Comparison of ENCODE assay signal across 15 mouse cellular contexts in the genomic region with DNA sequence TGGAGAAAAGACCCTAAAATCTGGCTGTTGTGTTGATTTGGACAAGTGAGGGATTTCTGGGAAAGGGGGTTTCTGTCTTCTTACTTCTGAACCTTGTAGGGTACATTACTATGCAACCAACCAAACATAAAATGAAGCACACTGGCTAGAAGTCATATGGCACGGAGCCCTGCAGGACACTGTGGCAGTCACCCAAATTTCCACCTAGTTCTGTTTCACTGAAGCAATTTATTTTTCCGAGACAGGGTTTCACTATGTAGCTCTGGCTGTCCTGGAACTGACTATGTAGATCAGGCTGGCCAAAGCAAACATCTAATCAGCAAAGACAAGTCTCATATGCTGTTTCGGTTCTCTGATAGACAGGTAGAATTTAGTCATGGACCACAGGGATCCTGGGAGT. TPM values are rescaled to one million over a fixed set of nuclear protein-coding genes. Genes with fewer than 3 reads are reported as not detected.
DNase-seq lines count a peak whose midpoint lies in the region; ATAC-seq and TF ChIP-seq lines count a peak whose summit lies in the region.
"Had no signal": no experiment of that assay in that cellular context is flagged by ENCODE, and none has a peak within 500 bp of the region (broad histone marks: within the 10 kb centered on the region; RNA-seq: fewer than 3 reads in every experiment).

No protein-coding gene starts in this region.

- peaks cover 15% of the 10 kb centered on the region; the same call in 1 of the 2 replicates for H3K36me3 ChIP-seq in hindbrain, postnatal 0 days (ENCODE audit: insufficient read depth, low read length)
- peaks cover under 1% of the 10 kb centered on the region; the same call in 1 of the 2 replicates for H3K36me3 ChIP-seq in hindbrain, embryonic 16.5 days (ENCODE audit: control insufficient read depth, insufficient read depth, low read length)
- H3K36me3 ChIP-seq in midbrain, embryonic 13.5 days = peaks cover 15% of the 10 kb centered on the region; the same call in 1 of the 2 replicates

- DNase-seq in adrenal gland, postnatal 10 days = peak; percentile 70
- no peak for DNase-seq in adrenal gland, adult 8-10 months
- DNase-seq in hindbrain, postnatal 0 days (ENCODE audit: low spot score) = peak; percentile 14
- peak; percentile 65 to 67 for DNase-seq in cerebellum, adult 2 months
- peak; percentile 66 for DNase-seq in heart, postnatal 10 days
- no peak for DNase-seq in retina, postnatal 1 day
- DNase-seq: liver, postnatal 0 days; right cerebral cortex, postnatal 4 days; thymus, postnatal 14 days had no signal

- 0 out of 2 replicates have a peak overlapping the region, but pooled peaks have one; percentile 13 for H3K9ac ChIP-seq in hindbrain, postnatal 0 days (replicated peaks; ENCODE audit: low read length)
- no peak overlapping the region for H3K9ac ChIP-seq in hindbrain, embryonic 16.5 days (ENCODE audit: low read depth, low read length)
- H3K9ac ChIP-seq in midbrain, embryonic 13.5 days (replicated peaks) = no peak overlapping the region
- H3K9ac ChIP-seq: liver, postnatal 0 days had no signal

- WGBS in hindbrain, postnatal 0 days = 68% methylated on average over 3 of the region's 3 CpGs
- 75% methylated on average over 3 of the region's 3 CpGs for WGBS in hindbrain, embryonic 16.5 days
- 8% methylated on average over 3 of the region's 3 CpGs for WGBS in cerebellum, adult 2 months
- 92% methylated on average over 3 of the region's 3 CpGs for WGBS in midbrain, embryonic 13.5 days

- no peaks in the 10 kb centered on the region for H3K9me3 ChIP-seq in hindbrain, postnatal 0 days (ENCODE audit: low read length)
- no peaks in the 10 kb centered on the region for H3K9me3 ChIP-seq in hindbrain, embryonic 16.5 days (ENCODE audit: control insufficient read depth, low read length)
- H3K9me3 ChIP-seq in midbrain, embryonic 13.5 days = no peaks in the 10 kb centered on the region

- no peak overlapping the region for H3K4me3 ChIP-seq in hindbrain, postnatal 0 days (ENCODE audit: low read length)
- no peak overlapping the region for H3K4me3 ChIP-seq in hindbrain, embryonic 16.5 days (ENCODE audit: low read length)
- H3K4me3 ChIP-seq in cerebellum, adult 2 months (replicated peaks; ENCODE audit: insufficient read depth, low read depth, low read length) = no peak overlapping the region
- no peak overlapping the region for H3K4me3 ChIP-seq in midbrain, embryonic 13.5 days (replicated peaks)

- no peak for ATAC-seq in hindbrain, postnatal 0 days
- ATAC-seq in hindbrain, embryonic 16.5 days = no peak
- ATAC-seq in midbrain, embryonic 13.5 days = no peak
- ATAC-seq: liver, postnatal 0 days had no signal

- no peak for TF ChIP-seq CTCF in hindbrain, postnatal 0 days (IDR thresholded peaks at IDR 0.05; ENCODE audit: low read depth)
- TF ChIP-seq CTCF in cerebellum, adult 2 months (IDR thresholded peaks at IDR 0.05; ENCODE audit: borderline replicate concordance, insufficient read depth, low read depth, low read length) = no peak

- no peaks in the 10 kb centered on the region for H3K4me1 ChIP-seq in hindbrain, postnatal 0 days (ENCODE audit: insufficient read depth, low read length)
- no peaks in the 10 kb centered on the region for H3K4me1 ChIP-seq in hindbrain, embryonic 16.5 days (ENCODE audit: control insufficient read depth, insufficient read depth, low read depth, low read length)
- peaks cover 8% of the 10 kb centered on the region; the same call in 1 of the 2 replicates for H3K4me1 ChIP-seq in cerebellum, adult 2 months (ENCODE audit: control insufficient read depth, insufficient read depth, low read length)
- H3K4me1 ChIP-seq in midbrain, embryonic 13.5 days (replicated peaks) = no peaks in the 10 kb centered on the region

- no peaks in the 10 kb centered on the region for H3K27me3 ChIP-seq in hindbrain, postnatal 0 days (ENCODE audit: insufficient read depth, low read length)
- no peaks in the 10 kb centered on the region for H3K27me3 ChIP-seq in hindbrain, embryonic 16.5 days (replicated peaks; ENCODE audit: control insufficient read depth, insufficient read depth, low read length)
- no peaks in the 10 kb centered on the region for H3K27me3 ChIP-seq in cerebellum, adult 2 months (ENCODE audit: control insufficient read depth, insufficient read depth, low read length)
- no peaks in the 10 kb centered on the region for H3K27me3 ChIP-seq in midbrain, embryonic 13.5 days

- intact Hi-C loops in heart, postnatal 10 days (cut with DNase I) = no loop called here

- no peak for TF ChIP-seq POLR2A in cerebellum, adult 2 months (IDR thresholded peaks at IDR 0.05; ENCODE audit: borderline replicate concordance, insufficient read depth, low read length)

- H3K27ac ChIP-seq in hindbrain, postnatal 0 days = no peak overlapping the region
- H3K27ac ChIP-seq in hindbrain, embryonic 16.5 days (ENCODE audit: low read depth, low read length) = no peak overlapping the region
- no peak overlapping the region for H3K27ac ChIP-seq in cerebellum, adult 2 months (ENCODE audit: insufficient read depth, low read length)
- no peak overlapping the region for H3K27ac ChIP-seq in midbrain, embryonic 13.5 days

- no peak overlapping the region for H3K4me2 ChIP-seq in hindbrain, postnatal 0 days (ENCODE audit: low read depth, low read length)
- H3K4me2 ChIP-seq in hindbrain, embryonic 16.5 days (ENCODE audit: low read length) = no peak overlapping the region
- H3K4me2 ChIP-seq in midbrain, embryonic 13.5 days (replicated peaks) = no peak overlapping the region

RNA-seq across cellular contexts. Expression of gene Hexdc, which starts 14.6 kb away (rescaled TPM):
- total RNA-seq in adrenal gland, postnatal 10 days (2021) = 10 to 100 TPM; 12.6 to 16.4 TPM
- 10 to 100 TPM; 12.5 to 24.4 (median 17.6) TPM for total RNA-seq in adrenal gland, adult 8-10 months (2022)
- 80.2 and 89.6 TPM in 2 replicates for total RNA-seq in hindbrain, postnatal 0 days (2014; rRNA removed)
- 30.7 and 35.2 TPM in 2 replicates for polyA plus RNA-seq in hindbrain, postnatal 0 days (2015; fragmentation: Nextera tagmentation; extraction: Ambion mirVana)
- polyA plus RNA-seq in hindbrain, embryonic 16.5 days (2015; fragmentation: Nextera tagmentation; extraction: Ambion mirVana) = 31.4 and 37.9 TPM in 2 replicates
- polyA plus RNA-seq in cerebellum, adult 2 months (2012; rRNA removed) = 54.1 and 61.0 TPM in 2 replicates
- total RNA-seq in heart, postnatal 10 days (2021) = 10 to 100 TPM; 12.7 to 15.1 TPM
- 18.2 and 21.1 TPM in 2 replicates for polyA plus RNA-seq in midbrain, embryonic 13.5 days (2015; fragmentation: Nextera tagmentation; extraction: Ambion mirVana)

RNA-seq across cellular contexts. Expression of gene Ogfod3, which starts 14.8 kb away (rescaled TPM):
- 10 to 100 TPM; 24.5 to 24.9 TPM for total RNA-seq in adrenal gland, postnatal 10 days (2021)
- 10 to 100 TPM; 26.0 to 29.3 (median 27.9) TPM for total RNA-seq in adrenal gland, adult 8-10 months (2022)
- total RNA-seq in hindbrain, postnatal 0 days (2014; rRNA removed) = 16.7 and 20.1 TPM in 2 replicates
- 34.8 and 35.3 TPM in 2 replicates for polyA plus RNA-seq in hindbrain, postnatal 0 days (2015; fragmentation: Nextera tagmentation; extraction: Ambion mirVana)
- 32.7 and 33.3 TPM in 2 replicates for polyA plus RNA-seq in hindbrain, embryonic 16.5 days (2015; fragmentation: Nextera tagmentation; extraction: Ambion mirVana)
- polyA plus RNA-seq in cerebellum, adult 2 months (2012; rRNA removed) = 11.4 and 12.0 TPM in 2 replicates
- 10 to 100 TPM; 18.3 to 19.4 TPM for total RNA-seq in heart, postnatal 10 days (2021)
- 20.2 and 22.9 TPM in 2 replicates for polyA plus RNA-seq in midbrain, embryonic 13.5 days (2015; fragmentation: Nextera tagmentation; extraction: Ambion mirVana)

RNA-seq across cellular contexts. Expression of gene Uts2r, which starts 29.6 kb away (rescaled TPM):
- under 1 TPM; 0.15 to 0.27 TPM for total RNA-seq in adrenal gland, postnatal 10 days (2021)
- total RNA-seq in adrenal gland, adult 8-10 months (2022) = not detected
- 0.16 and 2.1 TPM in 2 replicates for total RNA-seq in hindbrain, postnatal 0 days (2014; rRNA removed)
- 0.61 and 0.84 TPM in 2 replicates for polyA plus RNA-seq in hindbrain, postnatal 0 days (2015; fragmentation: Nextera tagmentation; extraction: Ambion mirVana)
- 0.73 and 0.89 TPM in 2 replicates for polyA plus RNA-seq in hindbrain, embryonic 16.5 days (2015; fragmentation: Nextera tagmentation; extraction: Ambion mirVana)
- polyA plus RNA-seq in cerebellum, adult 2 months (2012; rRNA removed) = 0.59 and 0.63 TPM in 2 replicates
- total RNA-seq in heart, postnatal 10 days (2021) = under 1 TPM; 0.24 to 0.35 TPM
- polyA plus RNA-seq in midbrain, embryonic 13.5 days (2015; fragmentation: Nextera tagmentation; extraction: Ambion mirVana) = 0.15 and 0.22 TPM in 2 replicates
- total RNA-seq: megakaryocyte progenitor cell, adult 5-6 weeks had no signal
- polyA plus RNA-seq: large intestine, adult 2 months; liver, postnatal 0 days; stomach, embryonic 14.5 days had no signal

RNA-seq across cellular contexts. Expression of gene Cybc1, which starts 39.4 kb away (rescaled TPM):
- 10 to 100 TPM; 17.3 to 18.7 TPM for total RNA-seq in adrenal gland, postnatal 10 days (2021)
- total RNA-seq in adrenal gland, adult 8-10 months (2022) = 10 to 100 TPM; 24.8 to 31.1 (median 29.1) TPM
- total RNA-seq in hindbrain, postnatal 0 days (2014; rRNA removed) = 20.6 and 25.6 TPM in 2 replicates
- polyA plus RNA-seq in hindbrain, postnatal 0 days (2015; fragmentation: Nextera tagmentation; extraction: Ambion mirVana) = 20.5 and 21.2 TPM in 2 replicates
- polyA plus RNA-seq in hindbrain, embryonic 16.5 days (2015; fragmentation: Nextera tagmentation; extraction: Ambion mirVana) = 36.8 and 41.0 TPM in 2 replicates
- 36.2 and 37.4 TPM in 2 replicates for polyA plus RNA-seq in cerebellum, adult 2 months (2012; rRNA removed)
- 10 to 100 TPM in 1 of 2 experiments, 1 to 10 TPM in 1; 9.3 to 12.6 TPM for total RNA-seq in heart, postnatal 10 days (2021)
- polyA plus RNA-seq in midbrain, embryonic 13.5 days (2015; fragmentation: Nextera tagmentation; extraction: Ambion mirVana) = 42.6 and 43.8 TPM in 2 replicates

RNA-seq across cellular contexts. Expression of gene Tex19.1, which starts 43.7 kb away (rescaled TPM):
- total RNA-seq in adrenal gland, postnatal 10 days (2021) = not detected
- total RNA-seq in adrenal gland, adult 8-10 months (2022) = not detected
- total RNA-seq in hindbrain, postnatal 0 days (2014; rRNA removed) = not detected in 2 replicates
- polyA plus RNA-seq in hindbrain, postnatal 0 days (2015; fragmentation: Nextera tagmentation; extraction: Ambion mirVana) = not detected in 2 replicates
- polyA plus RNA-seq in hindbrain, embryonic 16.5 days (2015; fragmentation: Nextera tagmentation; extraction: Ambion mirVana) = not detected in 2 replicates
- polyA plus RNA-seq in cerebellum, adult 2 months (2012; rRNA removed) = 0.11 TPM in 1 of 2 replicates, not detected in the other
- not detected for total RNA-seq in heart, postnatal 10 days (2021)
- polyA plus RNA-seq in midbrain, embryonic 13.5 days (2015; fragmentation: Nextera tagmentation; extraction: Ambion mirVana) = not detected in 2 replicates
- total RNA-seq: megakaryocyte progenitor cell, adult 5-6 weeks had no signal
- polyA plus RNA-seq: hindbrain, embryonic 11.5 days; large intestine, adult 2 months; liver, postnatal 0 days; stomach, embryonic 14.5 days had no signal

Comparison
In these comparisons a context has a peak if more than half of its experiments do, and no peak if none do; other contexts are left out.
1. DNase-seq: peak in adrenal gland, postnatal 10 days (single experiment), hindbrain, postnatal 0 days (single experiment), cerebellum, adult 2 months (2 of 2) and heart, postnatal 10 days (2 of 2); none in adrenal gland, adult 8-10 months (single experiment) and retina, postnatal 1 day (single experiment).